Mouse (Mus musculus) lung, adult 2 months (tissue): ENCODE results near the gene Bmp5.

Experiments used
- CTCF ChIP-seq: fragments of 200-500 bp; IDR thresholded peaks from 2 replicates; pipeline ENCODE4 v1.5.1; 2011; ENCODE audit warnings: mild to moderate bottlenecking, low read length, control low read depth; ENCODE audit not compliant: insufficient read depth
- POLR2A ChIP-seq: fragments of 200-500 bp; IDR thresholded peaks from 2 replicates; pipeline ENCODE4 v1.6.1; 2011; ENCODE audit warnings: low read depth, mild to moderate bottlenecking, control low read depth, low read length, borderline replicate concordance; ENCODE audit errors: extremely low read depth

DNA sequence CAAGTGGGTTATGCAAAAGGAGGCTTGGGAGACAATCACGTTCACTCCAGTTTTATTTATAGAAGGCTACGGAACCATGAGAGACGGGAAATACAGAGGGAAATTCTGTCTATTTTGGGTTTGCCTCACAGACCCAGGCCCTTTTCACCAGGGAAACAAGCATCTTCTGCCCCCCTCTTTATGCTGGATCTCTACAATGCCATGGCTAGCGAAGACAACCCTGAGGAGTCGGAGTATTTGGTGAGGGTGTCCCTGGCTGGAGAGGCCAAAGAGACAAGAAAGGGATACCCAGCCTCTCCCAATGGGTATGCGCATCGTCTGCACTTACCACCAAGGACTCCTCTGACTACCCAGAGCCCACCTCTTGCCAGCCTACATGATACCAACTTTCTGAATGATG is 989 bp downstream of the Bmp5 start:
- TF ChIP-seq CTCF (no peak), POLR2A (no peak)
